Mouse (Mus musculus): Measurements from ENCODE around the gene Isy1. TPM values are rescaled to one million over a fixed set of nuclear protein-coding genes. Genes with fewer than 3 reads are reported as not detected.
"Not testable (repeated sequence)": the region's sequence is repeated elsewhere in the genome, so short reads cannot be mapped to it uniquely, and the experiment has no call there.

Gene Isy1
- polyA plus RNA-seq, 1 experiment, result 38.3 TPM

DNA sequence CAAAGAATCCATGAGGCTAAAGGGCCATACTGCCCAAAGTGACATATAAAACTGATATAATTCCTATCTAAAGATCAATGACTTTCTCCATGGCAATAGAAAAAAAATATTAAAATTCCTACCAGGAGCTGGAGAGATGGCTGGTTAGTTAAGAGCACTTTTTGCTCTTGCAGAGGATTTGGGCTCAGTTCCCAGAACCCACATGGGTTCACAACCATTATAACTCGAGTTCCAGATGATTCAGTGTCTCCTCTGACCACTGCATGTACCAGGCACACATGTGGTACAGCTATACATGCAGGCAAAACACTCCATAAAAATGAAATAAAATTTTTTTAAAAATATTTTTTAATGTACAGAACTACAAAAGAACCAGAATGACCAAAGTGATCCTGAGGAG lies 64.1 kb downstream of the Isy1 start:
- TF ChIP-seq CTCF (IDR thresholded peaks at IDR 0.05; ENCODE audit: low read depth, low read length) (no peak), POLR2A (IDR thresholded peaks at IDR 0.05; ENCODE audit: borderline replicate concordance, low read depth, low read length) (no peak)
- Histone ChIP-seq H3K4me1 (ENCODE audit: control insufficient read depth, insufficient read depth, low read length) (peaks cover 8% of the 10 kb centered on the region), H3K4me3 (ENCODE audit: insufficient read depth, low read length) (no peak overlapping the region), H3K27ac (ENCODE audit: insufficient read depth, low read depth, low read length) (no peak overlapping the region)

GRCm38 (mm10) chr6:87770626-87771025 lies 68.0 kb downstream of the Isy1 start:
- Histone ChIP-seq H3K4me1 (ENCODE audit: control insufficient read depth, insufficient read depth, low read length) (no peaks in the 10 kb centered on the region), H3K27ac (ENCODE audit: insufficient read depth, low read depth, low read length) (no peak overlapping the region), H3K4me3 (ENCODE audit: insufficient read depth, low read length) (no peak overlapping the region)
- TF ChIP-seq CTCF (IDR thresholded peaks at IDR 0.05; ENCODE audit: low read depth, low read length) (no peak), POLR2A (IDR thresholded peaks at IDR 0.05; ENCODE audit: borderline replicate concordance, low read depth, low read length) (no peak)

DNA sequence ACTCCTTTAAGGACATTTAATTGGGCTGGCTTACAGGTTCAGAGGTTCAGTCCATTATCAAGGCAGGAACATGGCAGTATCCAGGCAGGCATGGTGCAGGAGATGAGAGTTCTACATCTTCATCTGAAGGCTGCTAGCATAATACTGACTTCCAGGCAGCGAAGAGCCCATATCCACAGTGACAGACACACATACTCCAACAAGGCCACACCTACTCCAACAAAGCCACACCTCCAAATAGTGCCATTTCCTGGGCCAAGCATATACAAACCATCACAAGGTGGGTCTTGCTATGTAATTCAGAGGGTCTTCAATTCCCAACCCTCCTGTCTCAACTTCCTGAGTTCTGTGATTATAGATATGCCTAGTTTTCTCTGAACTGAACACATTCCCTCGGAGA lies 74.3 kb downstream of the Isy1 start:
- not testable (repeated sequence) for H3K4me1 ChIP-seq (ENCODE audit: control insufficient read depth, insufficient read depth, low read length); H3K4me3 ChIP-seq (ENCODE audit: insufficient read depth, low read length); H3K27ac ChIP-seq (ENCODE audit: insufficient read depth, low read depth, low read length)

Other genes starting within 250 kb of the Isy1 start
- 0.70 and 1.1 TPM in 2 replicates for gene Prokr1, start 248.1 kb downstream of the Isy1 start, polyA plus RNA-seq (2012; ENCODE audit: insufficient read depth, insufficient read length, missing spikeins)
- 8.2 and 9.5 TPM in 2 replicates for gene Aplf, start 166.6 kb downstream of the Isy1 start, polyA plus RNA-seq (2012; ENCODE audit: insufficient read depth, insufficient read length, missing spikeins)
- not detected in 2 replicates for gene Efcc1, start 107.9 kb downstream of the Isy1 start, polyA plus RNA-seq (2012; ENCODE audit: insufficient read depth, insufficient read length, missing spikeins)
- gene Gp9, start 60.7 kb downstream of the Isy1 start, polyA plus RNA-seq (2012; ENCODE audit: insufficient read depth, insufficient read length, missing spikeins), result not detected in 2 replicates
- gene Rab43, start 26.6 kb downstream of the Isy1 start, polyA plus RNA-seq (2012; ENCODE audit: insufficient read depth, insufficient read length, missing spikeins), result 78.0 and 91.8 TPM in 2 replicates
- gene Gm45140, start 3.0 kb downstream of the Isy1 start, polyA plus RNA-seq (2012; ENCODE audit: insufficient read depth, insufficient read length, missing spikeins), result 7.9 and 10.0 TPM in 2 replicates
- 169 and 174 TPM in 2 replicates for gene Cnbp, start 12.3 kb upstream of the Isy1 start, polyA plus RNA-seq (2012; ENCODE audit: insufficient read depth, insufficient read length, missing spikeins)
- gene Copg1, start 49.0 kb upstream of the Isy1 start, polyA plus RNA-seq (2012; ENCODE audit: insufficient read depth, insufficient read length, missing spikeins), result 49.5 and 51.7 TPM in 2 replicates
- 20.0 and 21.2 TPM in 2 replicates for gene Hmces, start 75.1 kb upstream of the Isy1 start, polyA plus RNA-seq (2012; ENCODE audit: insufficient read depth, insufficient read length, missing spikeins)
- 0.91 and 1.1 TPM in 2 replicates for gene H1fx, start 142.8 kb upstream of the Isy1 start, polyA plus RNA-seq (2012; ENCODE audit: insufficient read depth, insufficient read length, missing spikeins)
- gene Rab7, start 206.5 kb upstream of the Isy1 start, polyA plus RNA-seq (2012; ENCODE audit: insufficient read depth, insufficient read length, missing spikeins), result 475 and 476 TPM in 2 replicates
- gene Rpn1, start 245.7 kb upstream of the Isy1 start, polyA plus RNA-seq (2012; ENCODE audit: insufficient read depth, insufficient read length, missing spikeins), result 148 and 185 TPM in 2 replicates